Mouse (Mus musculus): ENCODE measurements around the gene Epha5. TPM values are rescaled to one million over a fixed set of nuclear protein-coding genes. Genes with fewer than 3 reads are reported as not detected.

Epha5 gene
- total RNA-seq (2021): 1 to 10 TPM; 2.5 to 3.1 TPM
- long read RNA-seq, experiment 1, partial matches to known transcripts: 0 of 4 reads
- long read RNA-seq, experiment 1, other reads (novel, unspliced or antisense): 4 of 4 reads
- long read RNA-seq, experiment 2: 0 reads

DNA sequence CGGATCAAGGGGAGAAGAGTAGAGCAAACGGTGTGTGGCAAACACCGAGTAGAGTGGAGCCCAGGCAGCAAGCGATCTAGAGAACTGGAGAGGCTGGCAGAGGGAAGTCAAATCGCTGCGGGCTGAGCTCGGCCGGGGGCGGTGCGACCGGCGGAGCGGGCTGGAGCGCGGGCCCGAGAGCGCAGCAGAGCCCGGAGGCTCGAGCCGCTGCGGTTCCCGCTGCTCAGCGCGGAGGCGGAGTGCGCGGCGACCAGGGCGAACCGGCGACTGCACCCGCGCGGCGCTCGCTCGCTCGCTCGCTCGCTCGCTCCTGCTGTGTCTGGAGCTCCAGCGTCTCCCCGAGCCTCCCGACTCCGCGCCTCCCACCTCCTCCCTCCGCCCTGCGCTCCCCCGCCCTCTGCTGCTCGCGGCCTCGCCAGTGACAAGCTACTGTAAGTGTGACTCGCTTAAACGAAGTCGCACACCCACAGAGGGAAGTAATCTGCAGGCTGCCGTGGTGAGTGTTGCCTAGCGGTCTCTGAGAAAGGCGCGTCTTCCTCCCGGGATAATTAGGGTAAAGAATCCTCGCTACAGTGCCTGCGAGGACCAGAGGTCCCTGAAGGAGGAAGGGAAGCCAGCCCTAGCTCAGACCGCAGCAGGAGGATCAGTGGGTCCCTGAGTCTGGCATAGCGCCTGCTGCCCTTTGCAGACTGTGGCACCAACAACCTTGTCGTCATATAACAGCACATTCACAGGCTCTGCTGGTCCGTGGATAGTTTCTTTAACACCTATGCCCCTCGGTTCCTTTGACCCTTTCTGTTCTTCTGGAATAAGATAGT is at the start of gene Epha5:
Gene Epha5 (minus strand): TSS at position 321 of the 818 bp plus-strand sequence.
- peak; percentile 47 to 60 for DNase-seq (ENCODE audit: low spot score in 2 of 2)

DNA sequence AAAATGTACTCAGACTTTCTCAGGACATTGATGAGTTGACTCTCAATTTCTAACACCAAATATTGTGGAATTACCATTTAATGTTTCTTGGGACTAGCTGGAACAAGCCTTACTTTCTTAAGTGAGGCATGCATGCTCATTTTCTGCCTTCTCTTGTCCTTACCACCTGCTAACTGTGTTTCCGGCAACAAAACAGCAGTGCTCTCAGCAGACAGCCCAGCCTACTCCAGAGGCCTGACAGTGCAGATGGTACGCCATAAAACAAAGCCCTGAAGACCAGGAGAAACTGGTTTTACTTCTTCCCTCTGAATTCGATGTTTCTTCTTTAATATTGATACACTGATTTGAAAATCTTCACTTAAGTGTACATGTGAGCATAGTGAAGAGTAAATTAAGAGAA is 39.0 kb upstream of the Epha5 start:
- DNase-seq (ENCODE audit: low spot score in 2 of 2): no peak

DNA sequence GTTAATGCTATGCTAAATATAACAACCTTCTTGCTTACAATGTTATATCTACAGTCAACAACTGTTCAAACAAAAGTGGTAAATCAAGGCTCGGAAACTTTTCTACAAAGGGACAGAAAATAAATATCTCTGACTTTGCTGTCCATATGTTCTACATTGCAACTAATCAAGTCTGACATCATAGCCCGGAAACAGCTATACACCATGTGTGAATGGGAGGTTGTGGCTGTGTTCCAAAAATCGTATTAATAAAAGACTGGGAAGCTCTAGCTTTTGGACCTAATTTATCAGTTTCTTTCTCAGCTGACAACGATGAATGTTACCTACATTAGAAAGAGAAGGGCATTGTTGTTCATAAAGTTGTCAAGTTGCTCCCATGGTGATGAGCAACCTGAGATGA is 37.5 kb upstream of the Epha5 start:
- DNase-seq (ENCODE audit: low spot score in 2 of 2): no peak

DNA sequence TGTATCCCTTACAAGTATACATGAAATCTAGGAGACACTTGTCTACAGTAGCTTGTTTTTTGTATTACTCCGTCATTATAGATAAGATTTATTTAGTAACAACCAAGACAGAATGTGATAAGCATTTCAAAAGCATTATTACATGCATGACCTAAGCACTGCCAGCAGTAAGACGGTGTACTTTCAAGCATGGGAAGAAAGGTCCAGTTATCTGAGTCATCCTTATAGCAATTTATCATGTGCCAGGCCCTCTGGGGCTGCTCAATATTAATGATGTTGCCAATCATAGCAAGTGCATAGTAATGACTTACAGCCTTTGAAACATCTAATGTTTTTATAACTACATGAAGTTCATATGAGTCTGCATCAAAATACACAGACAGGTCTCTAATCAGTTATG is 36.7 kb upstream of the Epha5 start:
- DNase-seq (ENCODE audit: low spot score in 2 of 2): no peak

DNA sequence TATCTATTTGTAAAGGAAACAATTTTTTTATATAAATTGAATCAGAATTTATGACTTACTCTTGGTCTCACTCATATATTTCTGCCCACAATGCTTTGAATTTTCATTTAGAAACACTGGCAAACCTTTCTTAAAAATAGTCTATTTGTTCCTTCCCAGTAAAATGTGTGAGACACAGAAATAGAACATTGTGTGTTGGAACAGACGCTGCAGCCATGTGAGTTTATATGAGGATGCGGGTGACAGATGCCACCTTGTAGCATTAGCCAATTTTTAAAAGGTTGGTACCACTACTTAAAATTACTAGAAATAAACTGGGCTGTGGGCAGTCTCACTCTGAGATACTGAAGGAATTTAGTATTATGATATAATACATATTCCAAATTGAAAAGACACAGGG is 23.1 kb upstream of the Epha5 start:
- no peak for DNase-seq (ENCODE audit: low spot score in 2 of 2)

DNA sequence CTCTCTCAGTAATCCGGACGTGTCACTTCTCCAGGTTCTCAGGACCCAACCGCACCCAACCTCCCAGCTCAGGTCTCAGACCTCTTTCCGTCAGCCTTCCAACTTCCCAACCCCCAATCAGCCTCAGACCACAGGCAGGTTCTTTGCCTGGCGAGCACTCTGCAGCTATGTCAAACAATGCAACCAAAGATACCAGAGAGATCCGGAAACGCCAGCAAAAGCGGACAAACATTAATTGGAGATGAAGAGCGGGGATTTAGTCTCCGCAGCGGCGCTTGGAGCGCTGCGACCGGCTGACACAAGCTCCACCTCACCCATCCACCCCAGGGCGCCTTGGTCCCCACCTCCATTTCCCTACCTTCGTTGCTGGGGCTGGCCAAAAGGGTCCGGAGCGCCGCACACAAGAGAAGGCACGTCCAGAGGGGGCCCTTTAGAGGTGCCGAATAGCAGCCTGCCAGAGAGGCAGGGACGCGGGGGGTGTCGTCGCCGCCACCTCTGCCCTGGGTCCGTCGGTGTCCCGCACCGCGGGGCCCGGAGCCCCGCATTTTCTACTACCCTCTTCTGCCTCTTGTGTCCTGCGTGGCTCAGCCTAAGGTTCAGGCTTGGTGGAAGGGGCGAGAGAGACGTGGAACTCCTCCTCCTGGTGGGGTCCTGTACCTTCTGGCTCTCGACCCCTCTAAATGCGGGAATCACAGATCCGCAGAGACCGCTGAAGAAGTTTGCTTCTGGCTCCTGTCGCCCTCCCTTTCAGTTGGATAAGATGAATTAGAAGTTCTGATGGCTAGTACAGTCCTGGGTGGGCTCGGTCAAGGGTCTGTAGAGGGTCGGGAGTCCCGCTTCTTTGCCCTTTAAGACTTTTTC is 991 bp downstream of the Epha5 start:
- peak in 1 of 2 experiments; percentile 10 for DNase-seq (ENCODE audit: low spot score in 2 of 2)

DNA sequence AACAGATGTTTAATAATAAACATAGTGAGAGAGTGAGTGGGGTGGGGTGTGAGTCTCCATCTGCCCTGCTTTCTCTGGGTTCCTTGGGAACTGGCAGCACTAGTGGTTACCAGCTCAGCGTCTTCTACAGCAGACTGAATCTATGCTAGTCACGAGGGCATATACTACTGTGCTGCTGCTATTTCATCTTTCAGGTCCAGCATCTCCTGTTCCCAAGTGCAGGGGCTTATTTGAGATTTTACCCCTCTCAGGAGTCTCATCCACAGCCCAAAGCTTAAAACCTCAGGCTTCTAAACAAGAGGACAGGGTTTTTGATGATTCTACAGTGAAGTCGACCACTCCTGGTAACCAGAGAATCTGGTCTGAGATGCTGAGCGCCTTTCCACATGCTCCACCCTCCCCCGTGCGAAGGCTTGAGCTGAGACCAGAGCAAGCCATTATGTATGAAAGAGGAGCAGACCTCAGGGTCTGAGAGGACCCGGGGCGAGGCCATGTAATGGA is 2.2 kb downstream of the Epha5 start:
- no peak for DNase-seq (ENCODE audit: low spot score in 2 of 2)

DNA sequence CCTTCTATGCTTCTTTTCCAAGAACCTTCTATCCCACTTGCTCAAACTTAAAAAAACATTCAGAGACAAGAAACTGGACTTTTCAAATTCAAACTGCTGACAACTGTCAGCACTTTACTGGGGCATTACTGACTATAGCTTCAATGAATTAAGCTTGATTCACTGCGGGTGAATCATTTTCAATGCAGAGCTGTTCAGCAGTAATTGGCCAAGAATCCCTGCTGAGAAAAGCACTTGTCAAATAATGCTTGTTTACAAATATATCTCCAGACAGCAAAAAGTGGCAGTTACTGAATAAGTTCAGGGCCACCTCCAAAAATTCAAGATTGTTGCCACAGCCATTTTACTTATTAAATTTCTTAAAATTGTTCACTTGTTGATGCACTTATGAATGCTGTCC is 4.2 kb downstream of the Epha5 start:
- DNase-seq (ENCODE audit: low spot score in 2 of 2): no peak

DNA sequence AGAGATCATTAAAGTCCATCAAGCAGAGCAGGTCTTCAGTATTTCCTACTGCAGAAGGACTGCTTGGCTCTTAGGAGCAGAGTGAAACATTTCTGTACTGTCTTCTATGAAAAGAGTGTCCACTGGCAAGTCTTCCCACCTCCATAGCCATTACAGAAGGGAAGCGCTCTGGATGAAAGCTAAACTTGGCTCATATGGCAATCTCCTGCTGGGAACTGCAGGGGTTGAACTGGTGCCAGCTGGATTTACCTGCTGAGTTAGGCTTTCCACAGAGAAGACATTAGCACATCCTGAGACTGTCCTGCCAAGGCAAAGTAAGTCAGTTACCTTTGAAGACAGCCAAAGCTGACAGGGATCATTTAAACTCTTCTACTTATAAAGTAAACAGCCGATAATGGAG is 8.8 kb downstream of the Epha5 start:
- peak in 1 of 2 experiments; percentile 18 for DNase-seq (ENCODE audit: low spot score in 2 of 2)

DNA sequence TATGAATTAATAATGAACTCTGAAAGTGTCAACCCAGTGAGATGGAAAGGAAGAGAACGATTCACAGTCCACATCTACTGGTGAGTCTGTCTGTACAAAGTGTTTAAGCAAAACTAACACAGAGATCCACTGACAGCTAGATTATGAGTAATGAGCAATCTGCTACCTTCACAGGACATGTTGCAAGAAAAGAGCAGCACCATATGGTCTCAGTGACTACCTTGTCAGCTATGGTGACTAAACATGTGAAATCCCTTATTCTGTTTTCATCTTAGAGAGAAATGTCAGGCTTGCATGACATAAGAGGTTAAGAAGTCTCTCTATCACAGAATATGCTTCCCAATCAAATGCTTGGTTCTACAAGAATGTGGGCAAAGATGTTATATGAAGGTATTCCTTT is 20.1 kb downstream of the Epha5 start:
- no peak for DNase-seq (ENCODE audit: low spot score in 2 of 2)

DNA sequence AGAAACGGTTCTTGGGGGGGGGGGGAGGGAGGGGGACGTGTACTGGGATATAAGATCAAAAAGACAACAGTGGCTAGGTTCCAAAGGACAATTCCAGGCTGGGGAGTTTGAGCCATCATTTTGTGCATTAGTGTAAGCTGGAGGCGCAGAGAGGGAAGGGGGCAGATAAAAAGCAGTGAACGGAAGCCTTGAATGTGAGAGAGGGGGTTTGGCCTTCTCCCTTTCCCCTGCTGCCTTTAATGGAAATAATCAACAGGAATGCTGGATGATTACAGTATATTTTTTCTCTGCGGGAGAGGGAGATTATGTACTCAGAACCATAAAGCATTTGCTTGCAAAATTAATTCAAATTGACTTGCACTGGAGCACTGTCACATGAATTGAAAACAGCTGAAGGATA is 51.8 kb downstream of the Epha5 start:
- DNase-seq (ENCODE audit: low spot score in 2 of 2): no peak

DNA sequence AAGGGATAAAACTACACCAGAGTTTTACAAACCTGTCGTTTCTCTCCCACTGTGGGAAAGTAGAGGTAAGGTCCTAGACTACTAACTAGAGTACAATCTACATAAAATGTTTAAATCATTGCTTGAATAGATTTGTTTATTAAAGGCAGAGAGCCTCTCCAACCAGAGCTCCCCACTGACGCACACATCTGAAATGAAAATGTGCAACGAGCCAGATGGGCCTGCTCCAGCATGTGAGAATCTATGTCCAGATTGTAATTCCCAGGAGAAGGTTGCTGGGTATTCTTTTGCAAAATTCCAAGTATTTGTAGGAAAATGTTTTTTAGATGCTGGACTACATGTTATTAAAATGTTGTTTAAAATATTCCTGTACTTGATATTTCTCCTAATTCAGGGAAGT is 57.8 kb downstream of the Epha5 start:
- DNase-seq (ENCODE audit: low spot score in 2 of 2): no peak

DNA sequence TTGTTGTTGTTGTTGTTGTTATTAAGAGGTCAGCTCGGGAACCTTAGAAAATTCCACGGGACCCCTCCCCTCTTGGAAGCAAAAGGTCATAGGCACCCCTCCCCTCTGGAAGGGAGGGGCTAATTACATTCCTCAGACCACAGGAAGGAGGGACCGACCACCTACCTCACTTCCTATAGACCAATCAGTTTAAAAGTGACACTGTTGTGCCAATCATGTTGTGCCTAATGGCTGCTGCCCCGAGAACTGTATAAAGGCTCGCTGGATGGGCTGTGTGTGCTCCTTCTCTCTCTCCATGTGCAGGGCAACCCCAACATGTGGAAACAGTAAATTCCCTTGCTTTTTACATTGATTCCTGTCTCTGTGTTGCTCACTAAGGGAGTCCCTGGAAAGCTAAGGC is 64.1 kb downstream of the Epha5 start:
- DNase-seq (ENCODE audit: low spot score in 2 of 2): no peak

DNA sequence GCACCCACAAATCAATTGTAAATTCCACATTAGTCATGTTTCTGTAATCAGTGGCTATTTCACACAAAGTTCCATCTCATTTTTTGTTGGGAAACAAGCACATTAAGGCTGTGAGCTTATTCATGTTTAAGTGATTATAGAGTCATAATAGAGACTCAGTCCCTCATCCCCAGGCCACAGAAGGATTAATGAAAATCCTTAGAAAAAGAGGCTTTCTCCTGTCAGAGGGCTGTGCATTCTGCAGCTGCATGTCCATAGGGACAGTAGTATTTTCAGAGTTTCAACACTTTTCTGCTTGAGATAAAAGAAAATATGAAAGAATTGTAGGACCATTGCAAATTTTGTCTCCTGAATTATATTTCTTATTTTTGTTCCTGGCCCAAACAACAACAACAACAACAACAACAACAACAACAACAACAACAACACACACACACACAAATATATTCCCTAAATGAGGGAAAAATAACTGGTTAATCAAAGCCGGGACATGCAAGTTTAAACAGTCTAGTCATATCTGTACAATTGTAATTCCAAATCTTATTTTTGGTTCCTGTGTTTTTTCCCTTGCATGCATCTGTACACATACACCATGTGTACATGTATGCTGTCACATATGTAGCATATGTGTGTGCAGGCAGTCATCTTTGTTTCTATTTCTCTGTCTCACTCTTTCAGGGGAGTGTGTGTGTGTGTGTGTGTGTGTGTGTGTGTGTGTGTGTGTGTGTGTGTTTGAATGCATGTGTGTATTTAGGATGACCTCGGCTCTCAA is 70.3 kb downstream of the Epha5 start:
- no peak for DNase-seq (ENCODE audit: low spot score in 2 of 2)

DNA sequence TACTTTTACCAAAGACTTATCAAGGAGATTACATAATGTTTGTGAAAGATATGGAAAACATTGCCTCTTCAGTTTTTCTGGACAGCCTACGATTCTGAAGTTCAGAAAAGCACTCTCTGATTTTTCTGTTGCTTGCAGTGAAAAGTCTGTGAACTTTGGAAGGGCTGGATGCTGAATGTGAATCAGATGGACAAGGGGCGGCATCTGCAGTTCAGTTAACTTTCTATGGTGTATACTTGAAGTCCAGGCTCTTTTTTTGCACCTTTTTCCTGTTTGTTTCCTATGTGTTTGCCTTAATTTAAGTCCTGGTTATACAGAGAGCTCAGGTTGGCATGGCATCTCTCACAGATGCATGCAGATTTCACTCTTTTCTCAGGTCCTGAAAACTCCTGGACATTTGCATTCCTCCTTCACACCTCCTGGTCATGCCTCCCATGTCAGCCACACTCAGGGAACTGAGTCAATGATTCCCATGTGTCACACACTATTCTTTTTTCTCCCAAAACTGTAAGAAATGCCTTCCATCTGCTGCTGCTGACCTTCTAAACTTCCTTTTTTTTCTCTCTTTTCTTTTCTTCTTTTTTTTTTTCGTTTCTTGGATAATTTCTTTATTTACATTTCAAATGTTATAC is 81.2 kb downstream of the Epha5 start:
- no peak for DNase-seq (ENCODE audit: low spot score in 2 of 2)

DNA sequence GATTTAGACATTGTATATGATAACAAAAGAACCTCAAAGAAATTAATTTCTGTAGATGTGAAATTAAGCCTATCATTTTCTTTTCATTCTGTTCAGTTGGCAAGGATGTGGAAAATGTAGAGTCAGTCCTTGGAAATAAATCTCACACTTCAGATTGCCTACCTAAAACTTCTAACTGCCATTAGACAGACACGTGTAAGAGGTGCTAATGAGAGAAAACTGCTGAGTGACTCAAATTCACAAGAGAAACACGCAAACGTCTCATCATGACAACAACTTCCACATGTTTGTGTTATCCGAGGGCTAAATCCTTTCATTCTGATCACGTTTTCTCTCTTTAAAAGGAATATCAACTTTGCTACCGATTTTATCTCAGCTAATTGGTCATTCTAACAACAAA is 82.7 kb downstream of the Epha5 start:
- DNase-seq (ENCODE audit: low spot score in 2 of 2): no peak

DNA sequence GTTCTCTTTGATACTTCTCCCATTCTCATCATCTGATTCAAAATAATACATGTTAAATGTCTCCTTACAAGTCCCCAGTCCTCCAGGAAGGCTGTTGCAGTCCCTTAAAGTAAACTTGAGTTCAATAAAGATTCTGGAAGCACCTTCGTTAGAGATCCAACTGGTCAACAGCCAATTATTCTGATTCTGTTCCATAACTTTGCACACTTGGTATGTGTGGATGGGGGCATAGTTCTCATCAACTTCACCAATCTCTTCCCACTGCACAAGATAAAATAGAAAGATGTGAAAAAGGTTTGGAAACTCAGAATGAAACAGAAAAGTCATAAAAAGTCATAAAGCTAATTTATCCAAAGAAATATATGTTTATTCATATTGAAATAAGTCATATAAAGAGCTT is 85.6 kb downstream of the Epha5 start:
- DNase-seq (ENCODE audit: low spot score in 2 of 2): no peak

DNA sequence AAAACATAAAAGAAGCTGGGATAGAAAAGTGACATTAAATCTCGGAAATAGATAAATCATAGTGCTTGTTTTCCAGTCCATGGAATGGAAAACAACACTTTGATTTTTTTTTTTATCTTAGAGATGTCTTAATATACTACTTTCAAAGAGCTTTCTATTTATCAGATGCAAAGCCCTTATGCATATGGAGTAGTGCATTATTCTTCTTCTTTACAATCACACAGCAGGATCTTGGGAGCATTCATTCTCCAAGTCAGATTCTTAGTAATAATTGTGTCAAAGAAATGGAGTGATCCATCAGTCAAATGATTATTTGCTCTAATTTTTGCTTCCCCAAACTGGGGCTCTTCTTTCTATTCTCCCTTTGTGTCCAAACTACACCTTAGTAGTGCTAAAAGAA is 96.6 kb downstream of the Epha5 start:
- no peak for DNase-seq (ENCODE audit: low spot score in 2 of 2)

DNA sequence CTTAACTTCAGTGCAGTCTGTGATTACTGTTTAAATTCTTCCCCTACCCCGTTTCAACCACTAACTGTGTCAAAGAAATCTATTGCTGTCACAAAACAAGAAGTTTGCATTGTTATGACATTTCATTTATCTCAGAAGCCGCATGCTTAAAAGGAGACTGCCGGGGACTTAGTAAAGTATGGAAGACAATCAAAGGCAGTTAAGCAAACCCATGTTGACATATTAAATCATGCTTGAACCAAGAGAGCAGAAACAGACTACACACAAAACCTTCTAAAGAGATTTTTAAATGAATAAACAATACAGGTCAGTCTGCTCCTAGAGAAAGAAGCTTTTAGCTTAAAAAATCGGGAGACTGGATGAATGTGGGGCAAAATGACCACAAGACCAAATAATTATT is 97.0 kb downstream of the Epha5 start:
- DNase-seq (ENCODE audit: low spot score in 2 of 2): no peak

DNA sequence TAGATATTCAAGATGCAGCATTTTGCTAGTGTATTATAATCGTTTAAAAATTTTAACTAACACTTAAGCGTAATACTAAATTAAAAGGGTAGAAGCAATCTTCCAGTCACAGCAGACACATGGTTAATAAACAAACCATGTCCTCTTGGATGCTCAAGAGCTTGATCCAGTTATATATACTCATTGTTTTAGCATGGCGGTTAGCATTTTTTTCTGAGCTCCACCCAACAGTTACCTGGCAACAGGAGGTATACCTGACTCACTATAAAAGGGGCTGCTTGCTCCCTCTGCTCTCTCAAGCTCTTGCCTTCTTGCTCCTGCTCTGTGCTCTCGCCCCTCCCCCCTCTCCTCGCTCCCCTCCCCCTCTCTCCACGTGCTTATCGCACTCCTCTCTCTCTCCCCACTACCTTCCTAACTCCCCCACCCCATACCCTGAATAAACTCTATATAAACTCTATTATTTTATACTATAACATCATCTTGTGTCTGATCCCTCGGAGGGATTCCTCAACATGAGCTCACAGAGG is 98.3 kb downstream of the Epha5 start:
- no peak for DNase-seq (ENCODE audit: low spot score in 2 of 2)

DNA sequence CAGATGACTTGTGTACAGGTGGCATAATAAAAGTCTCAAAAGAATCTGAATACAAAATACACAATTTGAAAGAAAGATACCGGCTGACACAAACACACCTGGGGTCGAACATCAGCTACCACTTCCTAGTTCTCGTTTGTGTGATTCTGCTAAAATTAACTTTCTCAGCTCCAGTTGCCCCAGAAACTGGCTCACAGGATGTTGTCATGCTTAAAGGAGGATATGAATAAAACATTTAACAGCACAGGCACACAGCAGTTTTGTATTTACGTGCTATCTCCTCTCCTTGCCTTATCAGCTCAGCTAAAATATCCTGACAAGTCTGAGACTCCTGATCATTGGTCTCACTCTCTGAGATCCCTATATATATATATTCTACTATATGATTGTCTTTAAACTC is 99.3 kb downstream of the Epha5 start:
- DNase-seq (ENCODE audit: low spot score in 2 of 2): no peak
